Mouse (Mus musculus) lung, adult 2 months (tissue): ENCODE measurements around the gene Telo2.

Source experiments
- CTCF ChIP-seq: fragments of 200-500 bp; IDR thresholded peaks from 2 replicates; pipeline ENCODE4 v1.5.1; 2011; ENCODE audit warnings: mild to moderate bottlenecking, low read length, control low read depth; ENCODE audit not compliant: insufficient read depth
- POLR2A ChIP-seq: fragments of 200-500 bp; IDR thresholded peaks from 2 replicates; pipeline ENCODE4 v1.6.1; 2011; ENCODE audit warnings: low read depth, mild to moderate bottlenecking, control low read depth, low read length, borderline replicate concordance; ENCODE audit errors: extremely low read depth

- no peak for TF ChIP-seq CTCF
- peak; percentile 99 for TF ChIP-seq POLR2A
Measured at GRCm38 (mm10) chr17:25080960-25081381, 34.8 kb downstream of the Telo2 start.
